Mouse (Mus musculus) liver, embryonic 18 days (tissue): Measurements from ENCODE around the gene Dlg4. TPM values are rescaled to one million over a fixed set of nuclear protein-coding genes. Genes with fewer than 3 reads are reported as not detected.

Source experiments
- polyA plus RNA-seq: library from polyadenylated mRNA; depleted of rRNA; stranded (reverse); fragments of >200 nt; gene quantifications from 2 replicates; pipeline ENCODE4 v1.2.3, GENCODE M21; 2012; rRNA removed

The Dlg4 gene
- 1.6 and 2.3 TPM in 2 replicates for polyA plus RNA-seq

DNA sequence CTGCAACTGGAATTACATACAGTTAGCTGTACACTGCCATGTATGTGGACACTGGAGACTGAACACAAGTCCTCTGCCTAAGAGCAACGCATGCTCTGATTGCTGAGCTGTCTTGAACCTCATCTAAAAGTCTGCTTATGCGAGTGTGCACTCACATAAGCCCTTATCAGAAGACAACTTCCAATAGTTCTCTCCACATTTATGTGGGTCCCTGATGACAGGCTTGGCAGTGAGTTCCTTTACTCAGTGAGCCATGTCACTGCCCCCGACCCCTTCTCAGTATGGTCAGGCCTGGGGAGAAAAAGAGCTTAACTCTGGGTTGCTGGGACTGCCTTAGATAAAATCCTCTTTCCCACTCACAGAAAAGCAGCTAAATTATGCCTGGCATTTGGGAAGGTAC, at the start of gene Dlg4:
Dlg4 (plus strand) TSS at position 274 of the 400 bp plus-strand sequence.

DNA sequence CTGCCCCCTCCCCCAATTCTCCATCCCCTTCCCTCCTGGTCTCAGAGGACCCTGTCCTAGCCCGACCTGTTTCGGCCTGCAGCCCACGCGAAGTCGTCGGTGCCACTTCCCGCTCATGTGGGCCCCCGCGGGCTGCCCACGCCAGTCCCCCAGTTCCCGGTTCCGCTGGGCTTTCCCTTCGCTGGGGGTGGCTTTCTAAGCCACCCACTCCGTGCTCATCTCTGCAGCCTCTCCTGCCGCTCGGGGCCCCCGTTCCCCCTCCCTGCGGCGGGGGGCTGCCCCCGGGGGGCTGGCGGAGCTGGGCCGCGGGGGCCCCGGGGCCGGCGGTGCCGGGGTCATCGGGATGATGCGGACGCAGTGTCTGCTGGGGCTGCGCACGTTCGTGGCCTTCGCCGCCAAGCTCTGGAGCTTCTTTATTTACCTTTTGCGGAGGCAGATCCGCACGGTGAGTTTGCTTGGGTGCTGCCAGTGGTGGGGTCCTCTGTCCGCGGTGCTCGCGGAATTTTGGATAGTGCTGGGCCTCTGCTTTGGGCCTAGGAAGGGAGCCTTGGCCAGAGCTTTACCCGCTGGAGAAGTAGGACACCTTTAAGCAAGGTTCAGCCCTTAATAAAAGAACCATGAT, 35.5 kb upstream of the Dlg4 start, which contains the start of gene Ctdnep1:
Ctdnep1 (plus strand) TSS at position 16 of the 622 bp plus-strand sequence.

DNA sequence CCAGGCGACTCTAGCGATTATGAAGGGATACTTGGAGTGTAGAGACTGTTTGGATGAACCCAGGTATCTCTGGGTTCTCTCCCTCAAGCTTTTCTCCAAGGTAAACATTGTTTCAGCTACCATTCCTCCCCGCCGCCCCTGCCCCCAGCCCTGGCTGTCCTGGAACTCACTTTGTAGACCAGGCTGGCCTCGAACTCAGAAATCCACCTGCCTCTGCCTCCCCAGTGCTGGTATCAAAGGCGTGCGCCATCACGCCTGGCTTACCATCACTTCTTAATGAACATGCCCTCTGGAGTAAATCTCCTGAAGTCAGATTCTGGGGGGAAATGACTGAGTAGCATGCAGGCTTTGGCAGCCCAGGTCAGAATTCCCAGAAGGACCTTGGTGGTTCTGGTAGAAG, 34.5 kb upstream of the Dlg4 start, which contains the start of gene Elp5:
Elp5 (minus strand) TSS at position 293 of the 400 bp plus-strand sequence.

DNA sequence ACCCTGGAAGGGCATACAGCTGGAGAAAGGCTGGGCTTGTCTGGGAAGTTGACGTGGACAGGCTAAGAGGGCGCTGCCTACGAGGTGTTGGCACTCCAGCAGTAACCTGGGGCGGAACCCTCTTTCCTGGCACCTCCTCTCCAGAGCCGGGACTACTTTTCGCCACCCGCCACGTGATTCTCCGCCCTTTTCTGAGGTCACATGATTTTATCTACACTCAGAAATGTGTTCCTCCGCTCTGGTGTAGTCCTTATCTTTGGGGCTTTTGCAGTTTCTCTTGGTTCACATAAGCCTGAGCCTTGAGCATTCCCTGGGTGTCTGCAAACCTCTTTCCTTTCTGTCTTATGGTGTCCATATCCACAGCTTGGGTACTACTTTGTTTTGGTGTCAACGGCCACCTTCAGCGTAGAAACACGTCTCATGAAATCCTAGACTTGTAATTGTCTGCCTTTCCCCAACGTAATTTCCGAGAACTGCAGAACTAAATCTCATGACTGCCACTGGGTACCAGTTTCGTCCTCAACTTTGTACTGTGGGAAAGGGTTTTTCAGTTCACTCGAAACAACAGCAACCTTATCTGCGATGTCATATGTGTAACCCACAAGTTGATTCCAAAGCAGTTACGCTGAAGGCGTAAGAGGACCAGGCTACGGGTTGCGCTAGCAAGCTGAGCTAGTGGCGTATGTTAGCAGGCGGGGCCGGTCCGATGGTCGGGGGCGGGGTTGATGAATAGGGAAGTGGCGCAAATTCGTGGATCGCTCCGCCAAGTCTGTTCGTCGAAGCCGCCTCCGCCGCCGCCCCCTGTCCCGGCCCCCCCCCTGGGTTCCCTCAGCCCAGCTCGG, 25.7 kb upstream of the Dlg4 start, which contains the start of gene Gabarap:
Gabarap (plus strand) TSS at position 294 of the 842 bp plus-strand sequence.

DNA sequence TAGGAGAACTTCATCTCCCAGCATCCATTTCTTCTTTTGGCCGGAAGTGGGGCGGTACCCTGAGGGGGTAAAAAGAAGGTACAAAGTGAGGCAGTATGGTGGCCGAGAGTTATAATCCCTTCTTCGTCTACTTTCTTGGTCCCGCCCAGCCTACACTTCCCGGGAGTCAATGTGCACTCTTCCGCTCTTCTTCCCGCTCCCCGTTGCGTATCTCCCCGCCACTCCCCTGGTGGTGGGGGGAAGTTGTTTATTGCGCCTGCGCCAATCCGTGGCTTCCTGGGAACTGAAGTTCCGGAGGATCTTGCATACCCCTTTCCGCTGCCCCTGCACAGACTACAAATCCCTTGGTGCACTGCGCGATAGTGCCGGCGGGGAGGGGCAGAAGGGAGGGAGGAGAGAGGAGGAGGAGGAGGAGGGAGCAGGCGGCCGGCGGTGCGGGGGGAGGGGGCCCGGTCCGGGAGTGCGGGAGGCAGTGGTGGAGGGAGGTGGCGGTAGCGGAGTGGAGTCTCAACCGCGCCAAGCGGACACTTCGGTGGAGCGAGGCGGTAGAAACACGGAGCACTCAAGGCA, 21.3 kb upstream of the Dlg4 start, which contains the start of gene Phf23:
Phf23 (plus strand) TSS at position 387 of the 570 bp plus-strand sequence.

DNA sequence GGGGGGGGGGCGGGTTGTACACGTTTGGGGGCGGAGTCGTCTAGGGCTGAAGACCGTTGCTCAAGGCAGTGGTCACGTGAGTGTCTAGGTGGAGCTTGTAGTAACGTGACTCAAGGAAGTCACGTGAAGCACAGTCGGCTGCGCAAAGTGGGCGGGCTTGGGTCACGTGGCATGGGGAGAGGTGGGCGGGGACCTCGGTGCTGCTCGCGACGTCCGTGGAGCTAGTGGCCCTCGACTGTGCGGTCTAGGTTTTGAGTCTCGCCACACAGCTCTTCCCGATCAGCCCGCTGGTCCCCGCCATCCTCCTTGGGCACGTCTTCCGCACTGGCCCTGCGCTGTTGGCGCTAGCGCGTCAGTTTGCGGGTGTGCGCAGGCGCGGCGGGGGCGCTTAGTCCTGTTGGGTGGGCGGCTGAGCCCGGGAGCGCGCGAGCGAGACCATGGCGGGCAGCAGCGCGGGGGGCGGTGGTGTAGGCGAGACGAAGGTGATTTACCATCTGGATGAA, 16.3 kb upstream of the Dlg4 start, which contains the start of gene Dvl2:
Dvl2 (plus strand) TSS at position 200 of the 503 bp plus-strand sequence.

DNA sequence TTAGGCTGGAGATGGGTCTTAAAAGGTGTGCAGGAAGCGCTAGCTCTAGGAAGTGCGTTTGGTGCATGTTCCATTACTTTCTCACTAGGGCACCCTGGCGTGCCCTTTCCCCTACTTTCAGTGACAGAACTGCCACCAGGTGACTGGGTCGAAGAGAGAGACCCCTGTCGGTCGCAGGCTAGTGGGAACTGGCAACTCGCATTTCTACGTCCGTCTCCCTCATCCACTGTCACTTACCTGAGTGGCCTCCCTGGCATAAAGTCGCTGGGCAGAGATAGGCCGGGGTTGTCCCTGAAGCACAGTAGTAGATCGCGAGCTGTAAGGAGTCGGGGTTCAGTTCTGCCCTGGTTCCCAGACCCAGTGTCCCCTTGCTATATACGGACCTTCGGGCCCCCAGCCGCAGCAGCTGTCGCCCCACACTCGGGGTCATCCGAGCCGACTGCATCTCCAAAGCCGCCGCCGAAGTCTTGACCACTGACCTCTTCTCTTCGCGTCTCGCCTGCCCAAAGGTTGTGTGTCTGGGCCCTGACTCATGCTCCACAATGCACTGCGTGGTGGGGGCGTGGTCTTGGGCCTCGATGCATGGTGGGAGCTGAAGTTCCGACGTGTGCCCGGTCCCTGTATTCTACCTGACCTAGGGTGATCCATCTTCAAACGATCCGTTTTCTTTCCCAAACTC, 1.7 kb upstream of the Dlg4 start, which contains the start of gene Acadvl:
Acadvl (minus strand) TSS at position 532 of the 679 bp plus-strand sequence.

DNA sequence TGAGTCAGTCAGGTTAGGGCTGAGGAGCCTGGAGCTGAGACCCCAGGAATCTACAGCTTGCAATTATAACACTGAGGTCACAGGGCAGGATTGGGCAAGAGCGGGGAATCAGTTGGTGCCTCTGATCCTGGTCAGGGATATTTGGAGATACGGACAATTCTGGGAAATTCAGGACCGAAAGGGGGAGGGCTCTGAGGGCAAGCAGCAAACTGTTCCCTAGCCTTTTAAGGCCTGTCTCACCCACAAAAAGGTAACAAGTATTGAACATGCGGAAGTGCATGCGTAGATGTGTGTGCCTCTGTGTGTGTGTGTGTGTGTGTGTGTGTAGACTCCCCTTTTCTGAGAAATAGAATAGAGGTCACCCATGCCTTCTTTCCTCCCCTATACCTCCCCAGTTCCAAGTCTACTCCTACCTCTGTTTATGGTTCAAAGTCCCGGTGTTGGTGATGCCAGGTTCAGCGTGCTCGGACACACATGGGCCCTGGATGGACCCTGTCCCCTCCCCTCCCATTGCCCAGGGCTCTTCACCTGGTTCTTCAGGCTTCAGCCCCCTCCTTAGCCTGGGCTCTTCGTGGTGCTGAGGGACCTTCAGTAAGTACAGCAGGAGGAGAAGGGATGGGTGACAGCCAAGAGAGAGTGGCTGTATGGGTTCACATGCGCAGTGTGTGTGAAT, 37.3 kb downstream of the Dlg4 start, which contains the start of gene Asgr1:
Asgr1 (plus strand) TSS at position 188 of the 673 bp plus-strand sequence.

DNA sequence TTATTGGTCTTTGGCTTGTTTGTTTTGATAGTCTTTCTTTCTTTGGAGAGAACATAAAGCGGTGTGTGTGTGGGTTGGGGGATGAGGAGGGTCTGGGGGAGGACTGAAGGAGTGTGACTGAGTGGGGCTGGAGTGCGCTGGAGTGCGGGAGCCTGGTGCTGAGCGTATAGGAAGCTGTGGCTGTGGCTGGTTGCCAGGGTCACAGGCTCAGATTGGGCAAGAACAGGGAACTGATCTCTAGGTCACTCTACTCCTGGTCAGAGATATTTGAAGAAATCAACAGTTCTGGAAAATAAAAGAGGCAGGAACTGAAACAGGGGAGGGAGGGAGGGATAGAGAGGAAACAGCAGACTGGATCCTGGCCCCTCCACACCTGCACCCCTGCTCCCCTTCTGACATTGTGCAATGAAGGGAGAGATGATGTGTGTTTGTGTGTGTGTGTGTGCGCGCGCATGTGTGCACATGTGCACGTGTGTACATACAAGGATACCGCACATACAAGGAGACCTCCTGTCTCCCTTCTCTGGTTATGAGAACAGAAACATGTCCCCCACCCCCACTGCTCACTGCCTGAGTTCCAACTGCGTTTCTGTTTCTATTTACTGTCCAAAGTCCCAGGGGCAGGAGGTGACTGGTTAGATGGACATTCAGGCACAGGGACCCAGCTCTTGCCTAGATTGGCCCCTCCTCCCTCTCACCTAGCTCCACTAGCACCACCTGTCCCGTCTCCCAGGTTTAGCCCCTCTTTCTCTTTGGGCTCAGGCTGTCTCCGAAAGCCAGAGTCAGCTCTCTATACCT, 75.4 kb downstream of the Dlg4 start, which contains the start of gene Asgr2:
Asgr2 (plus strand) TSS at position 659 of the 798 bp plus-strand sequence.

Other genes starting within 250 kb of the Dlg4 start
- gene Chrnb1, start 221.0 kb upstream of the Dlg4 start, polyA plus RNA-seq = 1.3 and 1.6 TPM in 2 replicates
- 0.43 and 0.58 TPM in 2 replicates for gene Fgf11, start 215.1 kb upstream of the Dlg4 start, polyA plus RNA-seq
- gene Tmem102, start 211.3 kb upstream of the Dlg4 start, polyA plus RNA-seq = 1.2 and 1.6 TPM in 2 replicates
- gene Gm39566, start 201.6 kb upstream of the Dlg4 start, polyA plus RNA-seq = not detected in 2 replicates
- gene Spem2, start 198.5 kb upstream of the Dlg4 start, polyA plus RNA-seq = not detected in 2 replicates
- gene Spem1, start 194.8 kb upstream of the Dlg4 start, polyA plus RNA-seq = not detected in 2 replicates
- 2.2 and 3.1 TPM in 2 replicates for gene Nlgn2, start 179.2 kb upstream of the Dlg4 start, polyA plus RNA-seq
- gene Tmem256, start 178.4 kb upstream of the Dlg4 start, polyA plus RNA-seq = 227 and 300 TPM in 2 replicates
- 19.8 and 22.6 TPM in 2 replicates for gene Plscr3, start 170.6 kb upstream of the Dlg4 start, polyA plus RNA-seq
- gene Tnk1, start 158.2 kb upstream of the Dlg4 start, polyA plus RNA-seq = 0.49 and 0.73 TPM in 2 replicates
- not detected in 2 replicates for gene Tmem95, start 138.9 kb upstream of the Dlg4 start, polyA plus RNA-seq
- gene Kctd11, start 135.5 kb upstream of the Dlg4 start, polyA plus RNA-seq = 1.2 TPM in 2 replicates
- gene Acap1, start 121.4 kb upstream of the Dlg4 start, polyA plus RNA-seq = 7.9 and 10.7 TPM in 2 replicates
- gene 2810408A11Rik, start 116.0 kb upstream of the Dlg4 start, polyA plus RNA-seq = 0.36 and 0.38 TPM in 2 replicates
- gene Neurl4, start 115.9 kb upstream of the Dlg4 start, polyA plus RNA-seq = 11.4 and 13.4 TPM in 2 replicates
- gene Gps2, start 103.1 kb upstream of the Dlg4 start, polyA plus RNA-seq = 43.2 and 45.2 TPM in 2 replicates
- 578 and 620 TPM in 2 replicates for gene Eif5a, start 95.0 kb upstream of the Dlg4 start, polyA plus RNA-seq
- gene Ybx2, start 81.1 kb upstream of the Dlg4 start, polyA plus RNA-seq = 0.08 and 0.42 TPM in 2 replicates
- gene Slc2a4, start 68.8 kb upstream of the Dlg4 start, polyA plus RNA-seq = 8.7 and 9.0 TPM in 2 replicates
- 3.2 and 4.8 TPM in 2 replicates for gene Cldn7, start 52.2 kb upstream of the Dlg4 start, polyA plus RNA-seq
- 23.5 and 24.9 TPM in 2 replicates for gene Ctdnep1, start 35.8 kb upstream of the Dlg4 start, polyA plus RNA-seq
- 34.3 and 36.0 TPM in 2 replicates for gene Elp5, start 34.4 kb upstream of the Dlg4 start, polyA plus RNA-seq
- 191 and 207 TPM in 2 replicates for gene Gabarap, start 25.8 kb upstream of the Dlg4 start, polyA plus RNA-seq
- 15.0 and 15.6 TPM in 2 replicates for gene Phf23, start 21.2 kb upstream of the Dlg4 start, polyA plus RNA-seq
- gene Dvl2, start 16.3 kb upstream of the Dlg4 start, polyA plus RNA-seq = 4.2 and 4.6 TPM in 2 replicates
- 164 and 167 TPM in 2 replicates for gene Acadvl, start 1.5 kb upstream of the Dlg4 start, polyA plus RNA-seq
- 170 and 192 TPM in 2 replicates for gene Asgr1, start 37.1 kb downstream of the Dlg4 start, polyA plus RNA-seq
- gene Asgr2, start 75.7 kb downstream of the Dlg4 start, polyA plus RNA-seq = 46.4 and 50.4 TPM in 2 replicates
- gene Mgl2, start 113.4 kb downstream of the Dlg4 start, polyA plus RNA-seq = 1.3 and 1.7 TPM in 2 replicates
- 0.45 and 0.84 TPM in 2 replicates for gene Clec10a, start 139.3 kb downstream of the Dlg4 start, polyA plus RNA-seq
- 3.3 and 3.6 TPM in 2 replicates for gene Slc16a11, start 195.8 kb downstream of the Dlg4 start, polyA plus RNA-seq
- 1.1 and 1.7 TPM in 2 replicates for gene Slc16a13, start 204.1 kb downstream of the Dlg4 start, polyA plus RNA-seq
- gene Bcl6b, start 212.9 kb downstream of the Dlg4 start, polyA plus RNA-seq = 1.3 and 1.6 TPM in 2 replicates
- gene 0610010K14Rik, start 221.0 kb downstream of the Dlg4 start, polyA plus RNA-seq = 38.7 and 43.7 TPM in 2 replicates
- 4.0 and 4.5 TPM in 2 replicates for gene Gm21988, start 222.9 kb downstream of the Dlg4 start, polyA plus RNA-seq
- gene Rnasek, start 222.9 kb downstream of the Dlg4 start, polyA plus RNA-seq = 52.5 and 55.2 TPM in 2 replicates
- 9.4 and 10.6 TPM in 2 replicates for gene Alox12, start 238.4 kb downstream of the Dlg4 start, polyA plus RNA-seq